Mouse (Mus musculus) heart, embryonic 16.5 days (tissue): ENCODE measurements around the gene Gpr108. TPM values are rescaled to one million over a fixed set of nuclear protein-coding genes. Genes with fewer than 3 reads are reported as not detected.
"Not testable (repeated sequence)": the region's sequence is repeated elsewhere in the genome, so short reads cannot be mapped to it uniquely, and the experiment has no call there.

Experiments used
- ATAC-seq: fragments of 200-750 bp; cut with Nextera tagmentation; replicated peaks from 2 replicates; pipeline ENCODE4 v1.8.0; 2017; ENCODE audit warnings: moderate number of reproducible peaks; ENCODE audit not compliant: insufficient read depth, low FRiP score; ENCODE audit errors: extremely low read depth
- H3K27ac ChIP-seq: fragments of 300-500 bp; sonication (generic); 2 replicates; pipeline ENCODE4 v1.5.1; 2014; ENCODE audit warnings: mild to moderate bottlenecking, low read length, control low read depth, moderate library complexity
- H3K27me3 ChIP-seq: fragments of 300-500 bp; sonication (generic); 2 replicates; pipeline ENCODE4 v1.6.1; 2014; ENCODE audit warnings: low read length, mixed read lengths; ENCODE audit not compliant: control insufficient read depth, insufficient read depth
- H3K36me3 ChIP-seq: fragments of 300-500 bp; sonication (generic); 2 replicates; pipeline ENCODE4 v1.6.1; 2014; ENCODE audit not compliant: control insufficient read depth, insufficient read depth
- H3K4me1 ChIP-seq: fragments of 300-500 bp; sonication (generic); 2 replicates; pipeline ENCODE4 v1.6.1; 2014; ENCODE audit warnings: low read length, mixed read lengths; ENCODE audit not compliant: control insufficient read depth, insufficient read depth
- H3K4me2 ChIP-seq: fragments of 300-500 bp; sonication (generic); 2 replicates; pipeline ENCODE4 v1.6.1; 2014; ENCODE audit warnings: low read depth, mild to moderate bottlenecking, control low read depth, low read length
- H3K4me3 ChIP-seq: fragments of 300-500 bp; sonication (generic); 2 replicates; pipeline ENCODE4 v1.5.1; 2014; ENCODE audit warnings: mild to moderate bottlenecking, control low read depth, low read length
- H3K9ac ChIP-seq: fragments of 300-500 bp; sonication (generic); 2 replicates; pipeline ENCODE4 v1.6.1; 2014; ENCODE audit warnings: low read length, control low read depth
- H3K9me3 ChIP-seq: fragments of 300-500 bp; sonication (generic); replicated peaks from 2 replicates; pipeline ENCODE4 v1.6.1; 2016; ENCODE audit warnings: low read length; ENCODE audit not compliant: control insufficient read depth
- WGBS: fragments of 180-500 bp; shearing (Covaris S2); extraction: QIAGEN DNeasy Blood & Tissue Kit; methylation state at CpG from one replicate; pipeline ENCODE4 v1.1.7; 2014; 5-methylcytosine and 5-hydroxymethylcytosine counted together
- polyA plus RNA-seq: library from polyadenylated mRNA; unstranded; fragments of >200 nt; fragmentation: Nextera tagmentation; extraction: Ambion mirVana; gene quantifications from 2 replicates; pipeline ENCODE4 v1.2.1, GENCODE M21; 2015

Gpr108 gene
- polyA plus RNA-seq, 1 experiment from 2014 or later = 28.9 TPM

- no peaks in the 10 kb centered on the region for H3K4me1 ChIP-seq
- H3K4me3 ChIP-seq = no peak overlapping the region
- no peak overlapping the region for H3K4me2 ChIP-seq
- 51% methylated on average over 2 of the region's 2 CpGs for WGBS
- ATAC-seq = no peak
- H3K27me3 ChIP-seq = peaks cover 2% of the 10 kb centered on the region; the same call in 1 of the 2 replicates
- H3K36me3 ChIP-seq = no peaks in the 10 kb centered on the region
- no peak overlapping the region for H3K27ac ChIP-seq
- H3K9me3 ChIP-seq = no peaks in the 10 kb centered on the region
- no peak overlapping the region for H3K9ac ChIP-seq
Measured at GRCm38 (mm10) chr17:57285077-57285476, 36.8 kb upstream of the Gpr108 start.

GRCm38 (mm10) chr17:57283906-57284305 is 35.7 kb upstream of the Gpr108 start:
- H3K9me3 ChIP-seq = no peaks in the 10 kb centered on the region
- H3K27ac ChIP-seq = no peak overlapping the region
- no peak for ATAC-seq
- no peaks in the 10 kb centered on the region for H3K4me1 ChIP-seq
- H3K27me3 ChIP-seq = peaks cover 3% of the 10 kb centered on the region
- 66% methylated on average over 5 of the region's 5 CpGs for WGBS
- H3K4me2 ChIP-seq = no peak overlapping the region
- H3K4me3 ChIP-seq = no peak overlapping the region
- H3K9ac ChIP-seq = no peak overlapping the region
- no peaks in the 10 kb centered on the region for H3K36me3 ChIP-seq

GRCm38 (mm10) chr17:57280411-57280810 is 32.2 kb upstream of the Gpr108 start:
- H3K36me3 ChIP-seq = no peaks in the 10 kb centered on the region
- H3K27ac ChIP-seq = no peak overlapping the region
- no peak overlapping the region for H3K9ac ChIP-seq

GRCm38 (mm10) chr17:57279591-57280224 is 31.5 kb upstream of the Gpr108 start:
- WGBS = 54% methylated on average over 9 of the region's 9 CpGs
- H3K4me3 ChIP-seq = peak overlapping the region; percentile 43

More at GRCm38 (mm10) chr17:57280411-57280810, 32.2 kb upstream of the Gpr108 start:
- H3K4me1 ChIP-seq = peaks cover 7% of the 10 kb centered on the region
- WGBS = 60% methylated on average over 3 of the region's 3 CpGs
- no peak for ATAC-seq
- no peaks in the 10 kb centered on the region for H3K9me3 ChIP-seq
- H3K4me2 ChIP-seq = peak overlapping the region; percentile 27
- H3K27me3 ChIP-seq = peaks cover 7% of the 10 kb centered on the region
- H3K4me3 ChIP-seq = peak overlapping the region; percentile 43

GRCm38 (mm10) chr17:57278943-57279590 is 30.8 kb upstream of the Gpr108 start, which contains the start of gene Vav1:
Gene Vav1 (plus strand): TSS chr17:57279100.
- peak within 1 kb of the TSS; percentile 43 for H3K4me3 ChIP-seq
- peak within 1 kb of the TSS; percentile 54 for H3K9ac ChIP-seq
- WGBS = 49% methylated on average over 25 of the region's 26 CpGs
- peak within 1 kb of the TSS; percentile 5; the same call in 1 of the 2 replicates for H3K27ac ChIP-seq
- H3K36me3 ChIP-seq = no peaks in the 10 kb centered on the region
- peak; percentile 18; the same call in 1 of the 2 replicates for ATAC-seq
- peak within 1 kb of the TSS; percentile 27 for H3K4me2 ChIP-seq
- peaks cover 11% of the 10 kb centered on the region for H3K4me1 ChIP-seq
- H3K9me3 ChIP-seq = no peaks in the 10 kb centered on the region
- peaks cover 7% of the 10 kb centered on the region for H3K27me3 ChIP-seq

More at GRCm38 (mm10) chr17:57279591-57280224, 31.5 kb upstream of the Gpr108 start:
- Histone ChIP-seq H3K27ac (peak overlapping the region; percentile 5; the same call in 1 of the 2 replicates), H3K27me3 (peaks cover 7% of the 10 kb centered on the region), H3K9me3 (no peaks in the 10 kb centered on the region), H3K36me3 (no peaks in the 10 kb centered on the region), H3K4me1 (peaks cover 11% of the 10 kb centered on the region), H3K9ac (peak overlapping the region; percentile 54), H3K4me2 (peak overlapping the region; percentile 27)
- no peak for ATAC-seq

- Histone ChIP-seq H3K36me3 (no peaks in the 10 kb centered on the region), H3K4me1 (peaks cover 11% of the 10 kb centered on the region), H3K4me2 (no peak overlapping the region), H3K9me3 (no peaks in the 10 kb centered on the region), H3K27me3 (peaks cover 7% of the 10 kb centered on the region), H3K27ac (no peak overlapping the region; the same call in 1 of the 2 replicates), H3K9ac (no peak overlapping the region), H3K4me3 (no peak overlapping the region)
- 76% methylated on average over 2 of the region's 2 CpGs for WGBS
- no peak for ATAC-seq
Measured at GRCm38 (mm10) chr17:57278537-57278936, 30.3 kb upstream of the Gpr108 start.

- not testable (repeated sequence) for H3K36me3 ChIP-seq, ATAC-seq, H3K4me3 ChIP-seq, H3K27me3 ChIP-seq, H3K4me2 ChIP-seq, H3K9ac ChIP-seq, H3K9me3 ChIP-seq, H3K27ac ChIP-seq
- WGBS = 79% methylated on average over 4 of the region's 5 CpGs
- H3K4me1 ChIP-seq = peaks cover 11% of the 10 kb centered on the region
Measured at GRCm38 (mm10) chr17:57277598-57278261, 29.5 kb upstream of the Gpr108 start.

- Histone ChIP-seq H3K4me3 (peak overlapping the region; percentile 70), H3K4me2 (peak overlapping the region; percentile 65), H3K36me3 (no peaks in the 10 kb centered on the region), H3K27ac (peak overlapping the region; percentile 24; the same call in 1 of the 2 replicates), H3K4me1 (peaks cover 11% of the 10 kb centered on the region), H3K9ac (peak overlapping the region; percentile 70), H3K27me3 (peaks cover 7% of the 10 kb centered on the region), H3K9me3 (no peaks in the 10 kb centered on the region)
- ATAC-seq = 0 out of 2 replicates have a peak, but pooled peaks have one; percentile 25
- WGBS = under 1% methylated on average over 20 of the region's 20 CpGs
Measured at GRCm38 (mm10) chr17:57276634-57277121, 28.4 kb upstream of the Gpr108 start.
